Mouse (Mus musculus) liver, embryonic 14.5 days (tissue): ENCODE measurements at regions not wholly inside any gene's neighbourhood (a gene's known extent, or its start where the extent isn't known, plus 50 kb on each side); places are given as distances from the start of the nearest gene placed in this dataset.

Experiments used
- ATAC-seq: fragments of 200-750 bp; cut with Nextera tagmentation; 2 replicates; pipeline ENCODE4 v1.8.0; 2017; ENCODE audit warnings: moderate number of reproducible peaks, mild to moderate bottlenecking, moderate library complexity; ENCODE audit not compliant: insufficient read depth
- DNase-seq, 3 experiments: peaks; one replicate each; pipeline ENCODE4 v3.0.0-alpha.2; 2012 to 2013; ENCODE audit warnings: low read depth in 3 of 3, low spot score in 3 of 3
- H3K27ac ChIP-seq: fragments of 300-500 bp; sonication (generic); 2 replicates; pipeline ENCODE4 v1.5.1; 2014; ENCODE audit warnings: moderate library complexity, mild to moderate bottlenecking, control low read depth, inconsistent platforms
- H3K27me3 ChIP-seq: fragments of 300-500 bp; sonication (generic); 2 replicates; pipeline ENCODE4 v1.6.1; 2014; ENCODE audit warnings: mild to moderate bottlenecking, low read length, moderate library complexity; ENCODE audit not compliant: control insufficient read depth, insufficient read depth
- H3K36me3 ChIP-seq: fragments of 300-500 bp; sonication (generic); replicated peaks from 2 replicates; pipeline ENCODE4 v1.6.1; 2014; ENCODE audit warnings: low read depth; ENCODE audit not compliant: control insufficient read depth, insufficient read depth
- H3K4me1 ChIP-seq, 2 experiments: fragments of 200-500 bp in 1 of 2; fragments of 300-500 bp in 1 of 2; sonication (generic) in 1 of 2; replicated peaks; 2 replicates each; pipeline ENCODE4 v1.6.1; 2012 to 2014; ENCODE audit warnings: antibody characterized with exemption in 1 of 2, inconsistent platforms in 1 of 2, low read length in 1 of 2; ENCODE audit not compliant: control insufficient read depth in 2 of 2, insufficient read depth in 2 of 2
- H3K4me2 ChIP-seq: fragments of 300-500 bp; sonication (generic); 2 replicates; pipeline ENCODE4 v1.6.1; 2014; ENCODE audit warnings: low read depth, mild to moderate bottlenecking, control low read depth, moderate library complexity
- H3K4me3 ChIP-seq, 2 experiments: fragments of 200-500 bp in 1 of 2; fragments of 300-500 bp in 1 of 2; sonication (generic) in 1 of 2; 2 replicates each; pipeline ENCODE4 v1.5.1; 2012 to 2014; ENCODE audit warnings: low read depth in 2 of 2, low read length in 2 of 2, mild to moderate bottlenecking in 2 of 2, control low read depth in 1 of 2, inconsistent platforms in 1 of 2, moderate library complexity in 1 of 2; ENCODE audit not compliant: insufficient read depth in 1 of 2
- H3K9ac ChIP-seq: fragments of 300-500 bp; sonication (generic); replicated peaks from 2 replicates; pipeline ENCODE4 v1.6.1; 2014; ENCODE audit warnings: mild to moderate bottlenecking, control low read depth, moderate library complexity
- H3K9me3 ChIP-seq: fragments of 300-500 bp; sonication (generic); 2 replicates; pipeline ENCODE4 v1.6.1; 2016; ENCODE audit warnings: low read length, mixed read lengths; ENCODE audit not compliant: control insufficient read depth
- CTCF ChIP-seq: IDR thresholded peaks from 2 replicates; pipeline ENCODE4 v1.5.1; 2016; ENCODE audit warnings: antibody characterized with exemption, low read depth, control low read depth
- EP300 ChIP-seq: IDR thresholded peaks from 2 replicates; pipeline ENCODE4 v1.6.1; 2016; ENCODE audit warnings: antibody characterized with exemption, low read depth
- WGBS: fragments of 180-500 bp; shearing (Covaris S2); extraction: QIAGEN DNeasy Blood & Tissue Kit; methylation state at CpG from one replicate; pipeline ENCODE4 v1.1.7; 2014; ENCODE audit not compliant: insufficient replicate concordance; 5-methylcytosine and 5-hydroxymethylcytosine counted together

DNA sequence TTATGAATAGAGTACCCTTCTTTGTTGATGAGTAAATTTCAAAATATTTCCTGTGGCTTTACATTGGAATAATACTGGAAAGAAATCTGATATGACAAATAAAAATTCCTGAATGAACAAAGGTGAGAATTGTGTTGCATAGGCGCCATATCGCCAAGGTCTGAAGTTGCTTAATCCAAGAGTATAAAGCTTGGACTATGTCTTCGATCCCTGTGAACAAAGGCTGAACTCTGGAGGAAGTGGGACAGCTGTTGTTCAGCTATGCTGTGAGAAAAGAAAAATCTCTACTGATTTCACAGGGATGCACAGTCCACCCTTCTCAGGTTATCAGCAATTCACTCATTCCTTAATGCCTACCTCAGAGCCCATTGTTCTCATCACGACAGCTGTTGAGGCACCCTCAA lies 319.3 kb upstream of the Gm9747 start:
- H3K4me2 ChIP-seq: no peak overlapping the region
- H3K36me3 ChIP-seq: no peaks in the 10 kb centered on the region
- no peak overlapping the region for H3K9ac ChIP-seq
- H3K27me3 ChIP-seq: no peaks in the 10 kb centered on the region
- WGBS: 56% methylated on average over 4 of the region's 4 CpGs
- no peak overlapping the region for H3K27ac ChIP-seq
- DNase-seq (no peak), ATAC-seq (no peak)
- H3K4me3 ChIP-seq: no peak overlapping the region
- no peaks in the 10 kb centered on the region for H3K4me1 ChIP-seq
- no peak for TF ChIP-seq CTCF
- TF ChIP-seq EP300: no peak
- no peaks in the 10 kb centered on the region for H3K9me3 ChIP-seq

DNA sequence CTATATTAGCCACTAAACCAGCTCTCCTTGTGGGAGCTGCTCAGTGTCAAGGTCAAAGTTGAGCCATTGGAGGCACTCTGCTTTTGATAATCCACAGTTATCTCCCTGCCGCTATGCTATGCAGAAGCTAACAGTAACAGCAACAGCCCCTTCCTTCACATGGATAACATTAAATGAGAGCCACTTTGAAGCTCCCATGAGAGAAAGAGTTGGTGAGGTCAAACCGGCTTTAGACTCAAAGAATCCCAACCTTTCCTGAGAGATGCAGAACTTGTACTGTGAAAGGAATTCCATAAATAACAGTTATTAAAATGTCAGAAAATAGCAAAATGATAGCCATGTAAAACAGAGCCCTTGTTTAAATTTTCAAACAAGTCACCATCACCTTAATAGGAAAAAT lies 316.1 kb upstream of the Gm9747 start:
- ATAC-seq: no peak
- no peak overlapping the region for H3K27ac ChIP-seq
- no peaks in the 10 kb centered on the region for H3K36me3 ChIP-seq
- H3K4me3 ChIP-seq: no peak overlapping the region
- H3K4me2 ChIP-seq: no peak overlapping the region
- TF ChIP-seq CTCF (no peak), EP300 (no peak)
- 53% methylated on average over 2 of the region's 2 CpGs for WGBS
- no peak for DNase-seq
- no peaks in the 10 kb centered on the region for H3K9me3 ChIP-seq
- H3K27me3 ChIP-seq: no peaks in the 10 kb centered on the region
- no peak overlapping the region for H3K9ac ChIP-seq
- no peaks in the 10 kb centered on the region for H3K4me1 ChIP-seq

- Histone ChIP-seq H3K9me3 (no peaks in the 10 kb centered on the region), H3K9ac (no peak overlapping the region), H3K4me3 (no peak overlapping the region), H3K4me1 (no peaks in the 10 kb centered on the region), H3K4me2 (no peak overlapping the region), H3K36me3 (no peaks in the 10 kb centered on the region), H3K27me3 (no peaks in the 10 kb centered on the region), H3K27ac (no peak overlapping the region)
- no peak for DNase-seq
- no peak for ATAC-seq
- TF ChIP-seq CTCF: no peak
- TF ChIP-seq EP300: no peak
- WGBS: 57% methylated on average over 5 of the region's 5 CpGs
Observed at GRCm38 (mm10) chr1:81927721-81928120, 305.2 kb upstream of the Gm9747 start.

- Histone ChIP-seq H3K36me3 (no peaks in the 10 kb centered on the region), H3K27me3 (no peaks in the 10 kb centered on the region), H3K4me2 (no peak overlapping the region), H3K27ac (no peak overlapping the region), H3K4me3 (no peak overlapping the region), H3K4me1 (no peaks in the 10 kb centered on the region), H3K9me3 (no peaks in the 10 kb centered on the region), H3K9ac (no peak overlapping the region)
- TF ChIP-seq CTCF (no peak), EP300 (no peak)
- DNase-seq: no peak
- ATAC-seq: no peak
Observed at GRCm38 (mm10) chr1:81933064-81933463, 299.8 kb upstream of the Gm9747 start.

DNA sequence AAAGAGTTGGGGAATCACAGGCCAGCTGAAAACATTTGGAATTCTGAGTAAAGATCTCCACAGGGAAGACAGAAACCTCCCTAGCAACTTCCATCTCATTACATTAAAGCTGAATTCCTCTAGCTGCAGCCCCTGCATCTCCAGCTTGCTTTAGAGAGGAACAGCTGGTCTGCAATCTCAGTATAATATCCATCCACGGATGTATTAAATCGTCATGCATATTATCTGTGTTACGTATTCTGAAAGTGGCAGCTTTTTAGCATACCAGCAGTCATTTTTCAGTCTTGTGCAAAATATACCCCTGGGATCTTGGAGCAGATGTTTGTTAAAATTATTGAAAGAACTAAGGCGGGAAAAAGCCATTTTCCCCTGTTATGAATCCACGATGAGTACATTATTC lies 287.7 kb upstream of the Gm9747 start:
- no peak overlapping the region for H3K4me2 ChIP-seq
- H3K9ac ChIP-seq: no peak overlapping the region
- no peaks in the 10 kb centered on the region for H3K9me3 ChIP-seq
- 60% methylated on average over 5 of the region's 5 CpGs for WGBS
- H3K27me3 ChIP-seq: no peaks in the 10 kb centered on the region
- ATAC-seq (no peak), DNase-seq (no peak)
- no peak overlapping the region for H3K4me3 ChIP-seq
- H3K36me3 ChIP-seq: no peaks in the 10 kb centered on the region
- H3K27ac ChIP-seq: no peak overlapping the region
- H3K4me1 ChIP-seq: no peaks in the 10 kb centered on the region
- TF ChIP-seq EP300 (no peak), CTCF (no peak)

DNA sequence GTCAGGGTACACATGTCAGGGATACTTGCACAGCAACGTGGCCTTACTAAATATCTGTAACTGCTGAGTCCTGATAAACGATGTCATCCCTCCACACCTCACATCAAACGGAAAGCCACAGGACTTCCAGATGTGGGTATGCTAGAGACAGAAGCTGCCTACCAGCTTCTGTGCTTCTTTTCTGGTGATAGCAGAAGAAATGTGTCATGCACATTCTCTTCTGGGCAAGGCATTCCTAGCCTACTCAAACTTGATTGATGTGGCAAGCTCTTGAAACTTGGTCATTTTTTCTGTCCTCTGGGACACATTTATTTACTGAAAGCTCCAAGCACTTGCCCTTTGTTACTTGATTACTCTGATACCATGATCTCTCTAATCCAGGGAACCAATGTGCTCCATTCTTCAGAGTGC lies 282.8 kb upstream of the Gm9747 start:
- no peak overlapping the region for H3K4me3 ChIP-seq
- no peak for DNase-seq
- 41% methylated on average over 3 of the region's 3 CpGs for WGBS
- H3K27ac ChIP-seq: no peak overlapping the region
- no peak overlapping the region for H3K9ac ChIP-seq
- no peaks in the 10 kb centered on the region for H3K36me3 ChIP-seq
- no peaks in the 10 kb centered on the region for H3K4me1 ChIP-seq
- ATAC-seq: no peak
- no peaks in the 10 kb centered on the region for H3K9me3 ChIP-seq
- no peaks in the 10 kb centered on the region for H3K27me3 ChIP-seq
- TF ChIP-seq EP300: no peak
- TF ChIP-seq CTCF: no peak
- H3K4me2 ChIP-seq: no peak overlapping the region
